Mouse (Mus musculus) retina, postnatal 7 days (tissue): ENCODE results near the gene Mcm5.
A peak's percentile ranks its signal among the peaks of the same experiment; 100 is the strongest.

Experiments
- DNase-seq: peaks from one replicate; pipeline ENCODE4 v3.0.0-alpha.2; 2012; ENCODE audit warnings: low read depth, low spot score

The Mcm5 gene

GRCm38 (mm10) chr8:75102956-75103355 lies 6.4 kb upstream of the Mcm5 start:
- no peak for DNase-seq

- no peak for DNase-seq
Observed at GRCm38 (mm10) chr8:75103376-75103878, 5.9 kb upstream of the Mcm5 start.

- DNase-seq = peak; percentile 67
Observed at GRCm38 (mm10) chr8:75108527-75109235, 688 bp upstream of the Mcm5 start.

GRCm38 (mm10) chr8:75110093-75110492 lies 724 bp downstream of the Mcm5 start:
- no peak for DNase-seq

- no peak for DNase-seq
Observed at GRCm38 (mm10) chr8:75118505-75118904, 9.1 kb downstream of the Mcm5 start.

- DNase-seq = no peak
Observed at GRCm38 (mm10) chr8:75119287-75119686, 9.9 kb downstream of the Mcm5 start.

- DNase-seq = no peak
Observed at GRCm38 (mm10) chr8:75119747-75120146, 10.4 kb downstream of the Mcm5 start.

- no peak for DNase-seq
Observed at GRCm38 (mm10) chr8:75127406-75127805, 18.0 kb downstream of the Mcm5 start.

GRCm38 (mm10) chr8:75132485-75132884 lies 23.1 kb downstream of the Mcm5 start:
- DNase-seq = no peak

- no peak for DNase-seq
Observed at GRCm38 (mm10) chr8:75133399-75133798, 24.0 kb downstream of the Mcm5 start.

- DNase-seq = no peak
Observed at GRCm38 (mm10) chr8:75134603-75135391, 25.4 kb downstream of the Mcm5 start.

- DNase-seq = no peak
Observed at GRCm38 (mm10) chr8:75135756-75136155, 26.4 kb downstream of the Mcm5 start.

GRCm38 (mm10) chr8:75136256-75136655 lies 26.9 kb downstream of the Mcm5 start:
- no peak for DNase-seq

- no peak for DNase-seq
Observed at GRCm38 (mm10) chr8:75137536-75137935, 28.2 kb downstream of the Mcm5 start.

- DNase-seq = no peak
Observed at GRCm38 (mm10) chr8:75150911-75151610, 41.7 kb downstream of the Mcm5 start.

GRCm38 (mm10) chr8:75151743-75152142 lies 42.4 kb downstream of the Mcm5 start:
- DNase-seq = no peak

GRCm38 (mm10) chr8:75152505-75153082 lies 43.2 kb downstream of the Mcm5 start:
- DNase-seq = no peak

GRCm38 (mm10) chr8:75154855-75155478 lies 45.6 kb downstream of the Mcm5 start:
- no peak for DNase-seq

- DNase-seq = no peak
Observed at GRCm38 (mm10) chr8:75155740-75156322, 46.5 kb downstream of the Mcm5 start.

- no peak for DNase-seq
Observed at GRCm38 (mm10) chr8:75157471-75158230, 48.3 kb downstream of the Mcm5 start.
